Mouse (Mus musculus): ENCODE data around the gene Cyld. TPM values are rescaled to one million over a fixed set of nuclear protein-coding genes. Genes with fewer than 3 reads are reported as not detected.
A peak's percentile ranks its signal among the peaks of the same experiment; 100 is the strongest.

The Cyld gene
- total RNA-seq, 2 experiments from 2014 or later, result 20.9 to 22.8 TPM

DNA sequence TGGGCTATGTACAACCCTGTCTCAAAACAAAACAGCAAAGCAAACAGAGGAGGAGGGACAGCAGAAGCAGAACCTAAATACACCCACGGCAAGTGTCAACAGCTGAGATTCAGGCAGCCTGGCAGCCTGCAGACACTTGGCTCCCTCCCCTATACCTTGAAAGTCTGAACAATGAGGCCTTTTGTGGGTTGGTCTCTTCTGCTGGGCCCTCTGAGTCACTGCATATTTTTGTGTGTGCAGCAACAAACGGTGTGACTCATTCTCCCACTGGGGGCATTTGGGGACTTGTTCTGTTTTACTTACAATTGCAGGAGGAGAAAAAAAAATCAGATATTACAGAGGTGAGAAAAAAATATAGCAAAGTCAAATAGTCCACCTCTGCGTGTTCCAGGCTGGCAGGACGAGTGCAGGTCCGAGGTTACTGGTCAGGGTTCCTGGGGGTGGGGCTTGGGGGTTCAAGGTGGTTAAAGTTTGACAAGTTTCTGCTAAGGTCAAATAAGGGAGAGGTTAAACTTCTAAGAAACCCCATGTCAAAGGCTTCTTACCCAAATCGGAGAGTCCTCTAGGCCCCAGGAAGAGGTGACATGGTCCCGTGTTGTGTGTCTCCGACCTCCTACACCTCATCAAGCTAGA is 96.0 kb downstream of the Cyld start:
- peak; percentile 9 for DNase-seq (ENCODE audit: low spot score)

DNA sequence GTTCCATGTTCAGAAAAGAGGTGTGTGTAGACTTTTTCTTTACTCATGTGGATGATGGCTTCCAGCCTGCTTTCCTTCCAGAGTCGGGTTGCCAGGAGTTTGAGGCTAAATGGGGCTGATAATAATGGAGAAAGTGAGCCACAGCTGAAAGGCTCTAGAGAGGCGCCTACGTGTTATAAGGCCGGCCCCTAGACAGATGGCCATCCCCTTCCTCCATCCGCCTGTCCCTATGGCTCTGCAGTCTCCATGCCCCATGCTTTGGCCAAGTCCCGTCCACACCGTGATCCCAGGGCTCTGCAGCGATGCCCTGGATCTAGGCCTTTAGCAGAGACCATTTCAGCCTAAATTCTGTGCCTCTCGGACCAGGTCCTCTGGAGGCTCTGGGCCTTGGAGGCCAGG is 96.5 kb downstream of the Cyld start:
- no peak for DNase-seq (ENCODE audit: low spot score)

DNA sequence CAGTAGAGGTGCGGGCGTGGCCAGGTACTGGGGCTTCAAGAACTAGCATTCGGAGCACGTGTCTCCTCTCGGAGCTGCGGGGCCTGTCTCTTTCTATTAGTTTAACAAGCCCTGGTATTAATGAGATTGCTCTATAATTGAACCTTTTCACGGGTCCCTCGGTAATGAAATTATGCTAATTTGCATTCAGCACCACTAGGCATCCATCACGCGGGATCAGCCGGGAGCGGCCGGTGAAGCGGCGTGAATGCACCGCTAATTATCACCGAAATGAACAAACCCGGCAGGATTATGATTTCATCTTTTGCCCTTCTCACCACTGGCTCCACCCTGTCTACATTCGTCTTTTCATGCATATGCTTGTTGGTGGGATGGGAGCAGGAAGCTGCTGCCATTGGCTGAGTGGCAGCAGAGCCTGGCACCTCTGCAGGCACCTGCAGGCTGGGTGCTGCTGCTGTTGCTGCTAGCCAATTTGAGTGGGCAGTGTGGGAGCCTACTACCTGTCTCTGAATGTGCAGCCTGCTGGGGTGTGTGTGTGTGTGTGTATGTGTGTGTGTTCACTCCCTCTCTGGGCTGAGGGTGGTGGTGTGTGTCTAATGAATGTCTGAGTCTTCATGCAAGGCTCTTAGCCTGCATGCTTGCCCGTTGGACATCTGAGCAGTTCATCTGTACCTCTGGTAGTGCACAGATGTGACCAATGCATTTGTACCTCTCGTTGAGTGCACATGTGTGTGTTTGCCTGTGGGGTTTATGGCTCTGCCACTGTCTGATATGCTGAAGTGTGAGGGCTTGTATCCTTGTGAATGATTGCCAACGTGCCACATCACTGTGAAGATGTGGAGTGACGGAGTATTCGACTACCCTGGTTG is 97.2 kb downstream of the Cyld start:
- DNase-seq (ENCODE audit: low spot score), result no peak

DNA sequence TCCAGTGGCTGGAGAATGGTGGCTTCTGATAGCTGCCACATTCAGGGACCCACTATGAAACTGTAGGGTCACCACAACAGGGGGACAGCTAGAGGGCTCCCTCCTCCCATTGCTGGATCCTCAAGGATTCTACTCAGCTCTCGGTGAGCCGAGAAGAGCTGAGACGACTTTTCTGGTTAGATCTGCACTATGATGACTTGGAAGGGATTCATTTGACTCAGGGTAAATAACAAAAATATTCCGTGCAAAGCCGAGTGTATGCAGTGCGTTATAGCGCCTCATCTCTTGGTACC is 97.7 kb downstream of the Cyld start:
- no peak for DNase-seq (ENCODE audit: low spot score)

DNA sequence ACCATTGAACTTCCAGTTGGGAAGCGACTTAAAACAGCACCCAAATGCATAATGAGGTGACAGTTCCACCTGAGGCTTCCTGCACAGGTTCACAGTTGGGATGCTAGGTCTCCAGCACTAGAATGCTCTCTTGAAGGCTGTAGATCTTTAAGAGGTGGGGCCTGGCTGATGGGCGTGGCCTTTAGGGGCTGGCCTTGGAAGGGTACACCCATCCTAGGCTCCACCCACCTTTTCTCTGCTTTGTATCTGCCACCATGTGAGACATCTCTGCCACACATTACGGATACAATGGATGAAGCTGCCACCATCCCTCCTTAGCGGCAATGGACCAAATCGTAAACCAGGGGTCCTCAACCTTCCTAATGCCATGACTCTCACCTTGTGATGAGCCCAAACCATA is 99.1 kb downstream of the Cyld start:
- no peak for DNase-seq (ENCODE audit: low spot score)

DNA sequence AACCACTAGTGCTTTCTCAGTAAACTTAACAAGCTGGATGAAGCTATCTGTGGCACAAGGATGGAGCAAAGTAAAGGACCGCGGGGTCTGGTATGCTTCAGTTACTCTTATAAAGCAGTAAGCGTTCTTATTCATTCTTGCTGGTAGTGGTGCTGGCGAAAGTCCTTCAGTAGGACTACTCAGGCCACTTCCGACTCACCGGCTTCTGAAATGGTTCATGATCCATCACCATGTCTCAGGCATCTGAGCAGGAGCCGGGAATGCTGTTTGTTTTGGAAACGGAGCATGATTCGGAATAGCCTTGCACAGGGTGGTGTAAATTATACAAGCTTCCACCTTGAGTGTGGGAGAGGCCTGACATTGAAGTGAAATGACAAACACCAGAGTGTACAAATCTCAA is 99.8 kb downstream of the Cyld start:
- no peak for DNase-seq (ENCODE audit: low spot score)

Other genes starting within 250 kb of the Cyld start
- 1 to 10 TPM; 1.3 to 1.8 TPM for gene Nkd1, start 175.7 kb upstream of the Cyld start, total RNA-seq (2021)
- under 1 TPM; 0.18 to 0.38 TPM for gene Snx20, start 60.9 kb upstream of the Cyld start, total RNA-seq (2021)
- gene Nod2, start 49.7 kb upstream of the Cyld start, total RNA-seq (2021), result under 1 TPM; 0.27 to 0.66 TPM